Mouse (Mus musculus) kidney, postnatal 36 days (tissue): ENCODE measurements around the gene Gm8374.
"Not testable (repeated sequence)": the region's sequence is repeated elsewhere in the genome, so short reads cannot be mapped to it uniquely, and the experiment has no call there.

Experiments used
- DNase-seq, 2 experiments: peaks; one replicate each; pipeline ENCODE4 v3.0.0; 2021 to 2022; ENCODE audit warnings: mixed read lengths in 2 of 2

Gene Gm8374

GRCm38 (mm10) chr14:7365034-7365433, at the start of gene Gm8374:
TSS of gene Gm8374 (minus strand) at chr14:7365134.
- DNase-seq, result not testable (repeated sequence)

GRCm38 (mm10) chr14:7332295-7332694, 32.6 kb downstream of the Gm8374 start, which contains the start of gene Gm5797:
TSS of gene Gm5797 (minus strand) at chr14:7332395.
- DNase-seq, result not testable (repeated sequence)

GRCm38 (mm10) chr14:7315093-7315492, 49.8 kb downstream of the Gm8374 start:
- DNase-seq, result peak in 1 of 2 experiments; percentile 0

- peak; percentile 0 for DNase-seq
Observed at GRCm38 (mm10) chr14:7314661-7315060, 50.3 kb downstream of the Gm8374 start, which contains the start of gene Gm3739. TSS of gene Gm3739 (minus strand) at chr14:7315049.
